Mouse (Mus musculus): ENCODE data around the gene Scaper.

Scaper gene

DNA sequence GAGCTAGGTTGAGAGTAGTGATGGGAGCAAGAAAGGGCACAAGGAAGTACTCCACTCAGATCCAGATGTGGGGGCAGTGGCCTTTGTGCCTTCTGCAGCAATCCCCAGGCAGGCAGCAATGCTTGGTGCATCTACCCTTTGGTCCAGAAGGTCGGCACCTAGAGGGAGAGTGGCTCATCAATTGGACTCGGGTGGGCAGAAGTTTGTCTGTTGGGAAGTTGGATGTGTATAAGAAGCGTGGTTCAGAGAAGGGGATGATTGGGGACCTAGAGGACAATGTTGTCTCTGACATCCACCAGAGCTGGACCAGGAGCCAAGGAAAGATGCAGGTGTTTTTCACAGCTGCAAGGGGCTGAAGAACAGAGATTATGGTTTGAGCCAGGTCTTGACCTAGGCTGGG lies 389.0 kb downstream of the Scaper start:
- Histone ChIP-seq H3K4me1 (replicated peaks; ENCODE audit: low read depth, low read length) (peaks cover 34% of the 10 kb centered on the region), H3K4me3 (replicated peaks; ENCODE audit: low read length) (no peak overlapping the region), H3K27me3 (ENCODE audit: insufficient read depth, low read length) (peaks cover 61% of the 10 kb centered on the region), H3K9me3 (ENCODE audit: low read length) (no peaks in the 10 kb centered on the region), H3K36me3 (ENCODE audit: insufficient read depth, low read length) (no peaks in the 10 kb centered on the region)
- no peak for TF ChIP-seq CTCF (conservative IDR thresholded peaks at IDR 0.05; ENCODE audit: low read length)
- TF ChIP-seq NANOG (IDR thresholded peaks at IDR 0.05; ENCODE audit: borderline replicate concordance, low read length): no peak
- TF ChIP-seq POU5F1 (IDR thresholded peaks at IDR 0.05; ENCODE audit: borderline replicate concordance, low read length): no peak

DNA sequence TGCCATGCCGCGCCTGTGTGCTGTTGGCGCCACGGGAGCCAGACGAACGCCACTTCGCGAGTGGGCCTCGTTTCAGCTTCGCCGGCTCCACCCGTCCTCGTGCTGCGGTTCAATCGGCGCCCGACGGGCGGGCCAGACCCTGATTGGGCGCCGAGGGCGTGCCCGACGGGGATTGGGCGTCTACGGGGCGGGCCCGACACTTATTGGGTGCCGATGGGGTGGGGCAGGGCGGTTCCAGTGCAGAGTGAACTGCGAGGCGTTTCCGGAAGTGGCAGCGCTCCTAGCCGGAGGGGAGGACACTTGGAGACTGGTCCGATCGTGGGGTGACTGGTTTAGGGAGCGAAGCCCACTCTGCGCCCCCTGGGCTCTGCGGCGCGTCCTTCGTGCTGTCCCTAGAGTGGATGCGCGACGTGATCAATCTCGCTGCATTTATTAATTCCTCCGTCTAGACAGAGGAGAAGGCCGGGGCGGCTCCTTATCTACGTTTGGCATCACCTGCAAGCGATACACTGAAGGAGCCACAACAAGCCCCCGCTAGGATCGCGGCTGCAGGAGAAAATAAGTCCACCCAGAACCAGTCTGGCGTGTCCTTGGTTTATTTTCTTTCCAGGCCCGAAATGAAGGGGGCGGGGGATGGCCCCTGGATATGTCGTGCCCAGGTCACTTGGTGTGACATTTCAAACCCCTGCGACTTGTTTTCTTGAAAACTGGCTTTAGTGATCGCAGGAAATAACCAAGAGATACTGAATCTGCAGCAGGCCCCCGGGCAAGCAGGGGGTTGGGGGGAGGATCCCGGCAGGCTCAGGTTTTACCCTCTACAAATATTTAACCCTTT lies 391.5 kb downstream of the Scaper start:
- no peak for TF ChIP-seq NANOG (IDR thresholded peaks at IDR 0.05; ENCODE audit: borderline replicate concordance, low read length)
- no peak for TF ChIP-seq POU5F1 (IDR thresholded peaks at IDR 0.05; ENCODE audit: borderline replicate concordance, low read length)
- TF ChIP-seq CTCF (conservative IDR thresholded peaks at IDR 0.05; ENCODE audit: low read length): no peak
- H3K36me3 ChIP-seq (ENCODE audit: insufficient read depth, low read length): no peaks in the 10 kb centered on the region
- peaks cover 51% of the 10 kb centered on the region for H3K4me1 ChIP-seq (replicated peaks; ENCODE audit: low read depth, low read length)
- H3K27me3 ChIP-seq (ENCODE audit: insufficient read depth, low read length): peaks cover 82% of the 10 kb centered on the region
- no peaks in the 10 kb centered on the region for H3K9me3 ChIP-seq (ENCODE audit: low read length)
- peak overlapping the region; percentile 75 for H3K4me3 ChIP-seq (replicated peaks; ENCODE audit: low read length)

GRCm38 (mm10) chr9:55545556-55546175 lies 392.3 kb downstream of the Scaper start:
- TF ChIP-seq NANOG (IDR thresholded peaks at IDR 0.05; ENCODE audit: borderline replicate concordance, low read length): no peak
- no peak for TF ChIP-seq POU5F1 (IDR thresholded peaks at IDR 0.05; ENCODE audit: borderline replicate concordance, low read length)
- no peak for TF ChIP-seq CTCF (conservative IDR thresholded peaks at IDR 0.05; ENCODE audit: low read length)
- peaks cover 89% of the 10 kb centered on the region for H3K27me3 ChIP-seq (ENCODE audit: insufficient read depth, low read length)

GRCm38 (mm10) chr9:55544861-55545555 lies 392.9 kb downstream of the Scaper start:
- H3K9me3 ChIP-seq (ENCODE audit: low read length): no peaks in the 10 kb centered on the region
- TF ChIP-seq POU5F1 (IDR thresholded peaks at IDR 0.05; ENCODE audit: borderline replicate concordance, low read length) (no peak), NANOG (IDR thresholded peaks at IDR 0.05; ENCODE audit: borderline replicate concordance, low read length) (no peak), CTCF (conservative IDR thresholded peaks at IDR 0.05; ENCODE audit: low read length) (no peak)
- H3K4me3 ChIP-seq (replicated peaks; ENCODE audit: low read length): peak overlapping the region; percentile 75
- H3K27me3 ChIP-seq (ENCODE audit: insufficient read depth, low read length): peaks cover 96% of the 10 kb centered on the region
- H3K36me3 ChIP-seq (ENCODE audit: insufficient read depth, low read length): no peaks in the 10 kb centered on the region
- peaks cover 62% of the 10 kb centered on the region for H3K4me1 ChIP-seq (replicated peaks; ENCODE audit: low read depth, low read length)

More at GRCm38 (mm10) chr9:55545556-55546175, 392.3 kb downstream of the Scaper start:
- H3K4me1 ChIP-seq (replicated peaks; ENCODE audit: low read depth, low read length): peaks cover 55% of the 10 kb centered on the region
- H3K9me3 ChIP-seq (ENCODE audit: low read length): no peaks in the 10 kb centered on the region
- H3K36me3 ChIP-seq (ENCODE audit: insufficient read depth, low read length): no peaks in the 10 kb centered on the region
- peak overlapping the region; percentile 75 for H3K4me3 ChIP-seq (replicated peaks; ENCODE audit: low read length)

- Histone ChIP-seq H3K36me3 (ENCODE audit: insufficient read depth, low read length) (no peaks in the 10 kb centered on the region), H3K27me3 (ENCODE audit: insufficient read depth, low read length) (peaks cover 96% of the 10 kb centered on the region), H3K9me3 (ENCODE audit: low read length) (no peaks in the 10 kb centered on the region), H3K4me1 (replicated peaks; ENCODE audit: low read depth, low read length) (peaks cover 69% of the 10 kb centered on the region), H3K4me3 (replicated peaks; ENCODE audit: low read length) (peak overlapping the region; percentile 32; the same call in 1 of the 2 replicates)
- no peak for TF ChIP-seq NANOG (IDR thresholded peaks at IDR 0.05; ENCODE audit: borderline replicate concordance, low read length)
Measured at GRCm38 (mm10) chr9:55543703-55544401, 394.1 kb downstream of the Scaper start.

DNA sequence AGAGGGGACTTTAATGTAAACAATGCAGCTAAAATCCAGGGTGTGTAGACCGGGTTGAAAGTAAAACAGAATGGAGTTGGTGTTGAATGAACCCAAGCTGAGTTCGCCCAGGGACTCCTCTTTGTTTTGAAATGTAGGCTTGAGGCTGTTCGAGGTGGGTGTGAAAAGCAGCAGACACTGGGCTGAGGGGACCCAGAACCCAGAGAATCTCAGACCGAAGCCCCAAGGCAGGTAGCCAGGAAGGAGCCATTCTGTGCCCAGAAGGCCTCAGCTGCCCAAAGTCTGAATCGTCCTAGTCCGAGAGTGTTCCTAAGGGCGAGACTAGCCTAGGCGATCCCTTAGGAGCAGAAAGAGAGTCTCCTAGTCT lies 394.6 kb downstream of the Scaper start:
- H3K9me3 ChIP-seq (ENCODE audit: low read length): no peaks in the 10 kb centered on the region
- H3K4me1 ChIP-seq (replicated peaks; ENCODE audit: low read depth, low read length): peaks cover 75% of the 10 kb centered on the region
- H3K27me3 ChIP-seq (ENCODE audit: insufficient read depth, low read length): peaks cover 96% of the 10 kb centered on the region
- H3K4me3 ChIP-seq (replicated peaks; ENCODE audit: low read length): no peak overlapping the region
- H3K36me3 ChIP-seq (ENCODE audit: insufficient read depth, low read length): no peaks in the 10 kb centered on the region
- TF ChIP-seq CTCF (conservative IDR thresholded peaks at IDR 0.05; ENCODE audit: low read length): no peak
- TF ChIP-seq POU5F1 (IDR thresholded peaks at IDR 0.05; ENCODE audit: borderline replicate concordance, low read length): no peak
- TF ChIP-seq NANOG (IDR thresholded peaks at IDR 0.05; ENCODE audit: borderline replicate concordance, low read length): no peak

DNA sequence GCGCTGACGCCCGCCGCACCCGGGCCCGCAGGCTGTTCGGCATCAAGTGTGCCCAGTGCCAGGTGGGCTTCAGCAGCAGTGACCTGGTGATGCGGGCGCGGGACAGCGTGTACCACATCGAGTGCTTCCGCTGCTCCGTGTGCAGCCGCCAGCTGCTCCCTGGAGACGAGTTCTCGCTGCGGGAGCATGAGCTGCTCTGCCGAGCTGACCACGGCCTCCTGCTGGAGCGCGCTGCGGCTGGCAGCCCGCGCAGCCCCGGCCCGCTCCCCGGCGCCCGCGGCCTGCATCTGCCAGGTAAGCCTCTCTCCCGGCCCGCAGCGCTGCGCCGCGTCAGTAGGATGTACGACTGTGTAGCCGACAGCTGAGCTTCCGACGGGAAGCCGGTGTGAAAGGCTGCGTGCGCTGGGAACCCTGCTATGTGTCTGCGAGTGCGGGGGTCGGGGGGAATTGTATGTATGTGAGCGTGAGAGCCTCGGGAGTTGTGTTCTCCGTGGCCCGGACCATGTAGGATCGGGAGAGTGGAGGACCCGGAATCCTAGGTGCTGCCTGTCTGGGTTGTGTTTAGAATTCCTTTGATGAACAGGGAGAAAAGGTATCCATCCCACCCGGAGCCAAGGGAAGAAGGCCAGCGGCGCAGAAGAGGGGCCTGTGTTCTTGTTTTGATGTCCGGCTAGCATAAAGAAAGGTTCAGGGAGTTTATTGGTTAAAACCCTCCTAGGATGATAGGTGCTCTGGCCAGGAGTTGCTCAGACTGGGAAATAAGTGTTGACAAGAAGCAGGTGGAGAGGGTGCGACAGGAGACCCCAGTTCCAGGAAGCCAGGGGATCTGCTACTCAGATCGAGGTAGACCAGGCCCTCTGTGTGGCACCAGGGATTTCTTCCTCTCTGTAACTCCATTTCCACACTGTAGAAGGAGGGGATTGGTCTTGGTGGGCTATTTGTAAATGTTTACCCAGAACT lies 395.3 kb downstream of the Scaper start:
- H3K4me3 ChIP-seq (replicated peaks; ENCODE audit: low read length): peak overlapping the region; percentile 62
- no peaks in the 10 kb centered on the region for H3K9me3 ChIP-seq (ENCODE audit: low read length)
- TF ChIP-seq POU5F1 (IDR thresholded peaks at IDR 0.05; ENCODE audit: borderline replicate concordance, low read length) (no peak), CTCF (conservative IDR thresholded peaks at IDR 0.05; ENCODE audit: low read length) (no peak)
- peaks cover 95% of the 10 kb centered on the region for H3K27me3 ChIP-seq (ENCODE audit: insufficient read depth, low read length)
- peaks cover 81% of the 10 kb centered on the region for H3K4me1 ChIP-seq (replicated peaks; ENCODE audit: low read depth, low read length)
- no peaks in the 10 kb centered on the region for H3K36me3 ChIP-seq (ENCODE audit: insufficient read depth, low read length)

Data from E14TG2a.4 (cell line).